Mouse (Mus musculus) midbrain, embryonic 15.5 days (tissue): ENCODE measurements at regions not wholly inside any gene's neighbourhood (a gene's known extent, or its start where the extent isn't known, plus 50 kb on each side); places are given as distances from the start of the nearest gene placed in this dataset.
A peak's percentile ranks its signal among the peaks of the same experiment; 100 is the strongest.

Source experiments
- ATAC-seq: fragments of 200-750 bp; cut with Nextera tagmentation; replicated peaks from 2 replicates; pipeline ENCODE4 v1.8.0; 2017; ENCODE audit warnings: moderate TSS enrichment
- H3K27ac ChIP-seq: fragments of 300-500 bp; sonication (generic); 2 replicates; pipeline ENCODE4 v1.5.1; 2015; ENCODE audit warnings: mild to moderate bottlenecking, inconsistent platforms
- H3K27me3 ChIP-seq: fragments of 300-500 bp; sonication (generic); replicated peaks from 2 replicates; pipeline ENCODE4 v1.6.1; 2015; ENCODE audit warnings: inconsistent platforms
- H3K36me3 ChIP-seq: fragments of 300-500 bp; sonication (generic); replicated peaks from 2 replicates; pipeline ENCODE4 v1.6.1; 2015; ENCODE audit warnings: inconsistent platforms
- H3K4me1 ChIP-seq: fragments of 300-500 bp; sonication (generic); 2 replicates; pipeline ENCODE4 v1.6.1; 2015; ENCODE audit warnings: inconsistent platforms
- H3K4me2 ChIP-seq: fragments of 300-500 bp; sonication (generic); 2 replicates; pipeline ENCODE4 v1.6.1; 2015; ENCODE audit warnings: inconsistent platforms, mild to moderate bottlenecking, moderate library complexity
- H3K4me3 ChIP-seq: fragments of 300-500 bp; sonication (generic); 2 replicates; pipeline ENCODE4 v1.5.1; 2015; ENCODE audit warnings: mild to moderate bottlenecking, inconsistent platforms
- H3K9ac ChIP-seq: fragments of 300-500 bp; sonication (generic); 2 replicates; pipeline ENCODE4 v1.6.1; 2015; ENCODE audit warnings: mild to moderate bottlenecking, inconsistent platforms
- H3K9me3 ChIP-seq: fragments of 300-500 bp; sonication (generic); 2 replicates; pipeline ENCODE4 v1.6.1; 2016; ENCODE audit warnings: inconsistent platforms
- WGBS: fragments of 180-500 bp; shearing (Covaris S2); methylation state at CpG from one replicate; pipeline ENCODE4 v1.1.7; 2015; ENCODE audit warnings: mixed read lengths; 5-methylcytosine and 5-hydroxymethylcytosine counted together

DNA sequence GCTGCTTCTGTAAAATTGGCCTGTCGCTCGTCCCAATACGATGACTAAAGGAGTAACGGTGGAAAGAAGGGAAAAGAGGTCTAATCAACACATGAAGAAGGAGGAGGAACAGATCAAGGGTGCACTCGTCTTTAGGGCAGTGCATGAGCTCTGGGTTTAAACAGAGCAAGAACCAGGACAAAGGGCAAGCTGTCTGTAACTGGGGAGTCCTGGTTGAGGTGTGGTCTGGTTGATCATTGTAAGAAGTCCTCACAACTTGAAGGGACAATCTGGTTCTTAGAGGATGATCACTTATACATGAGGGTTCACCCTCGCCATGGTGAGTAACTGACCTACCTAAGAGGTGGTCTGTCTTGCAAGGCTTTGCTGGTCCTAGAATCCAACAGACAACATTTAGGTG, 105.2 kb upstream of the Gls start:
- Histone ChIP-seq H3K9me3 (no peaks in the 10 kb centered on the region), H3K27me3 (no peaks in the 10 kb centered on the region), H3K4me3 (no peak overlapping the region), H3K27ac (no peak overlapping the region), H3K4me2 (no peak overlapping the region), H3K9ac (no peak overlapping the region), H3K4me1 (no peaks in the 10 kb centered on the region), H3K36me3 (no peaks in the 10 kb centered on the region)
- ATAC-seq, result no peak
- WGBS, result 84% methylated on average over 6 of the region's 6 CpGs

DNA sequence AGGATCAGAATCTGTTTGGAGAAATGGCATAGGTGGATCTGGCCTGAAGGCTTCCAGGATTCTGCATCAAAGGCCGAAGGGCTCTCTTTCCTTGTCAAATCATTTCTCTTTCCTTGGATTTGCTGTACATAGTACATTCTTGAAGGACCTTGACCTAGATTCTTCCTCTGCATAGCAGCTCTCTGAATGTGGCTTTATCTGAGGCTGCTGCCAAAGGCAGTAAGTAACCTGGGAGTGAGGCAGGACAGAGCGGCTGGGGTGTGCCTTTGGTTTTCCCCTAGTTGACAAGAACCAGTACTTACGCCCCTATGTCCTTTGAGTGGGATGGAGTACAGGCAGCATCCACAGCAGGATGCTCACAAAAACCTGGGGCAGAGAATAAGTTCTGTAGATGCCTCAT, 103.7 kb upstream of the Gls start:
- no peaks in the 10 kb centered on the region for H3K4me1 ChIP-seq
- 92% methylated on average over 3 of the region's 3 CpGs for WGBS
- H3K9ac ChIP-seq, result no peak overlapping the region
- H3K9me3 ChIP-seq, result no peaks in the 10 kb centered on the region
- H3K36me3 ChIP-seq, result no peaks in the 10 kb centered on the region
- H3K4me2 ChIP-seq, result no peak overlapping the region
- H3K4me3 ChIP-seq, result no peak overlapping the region
- no peak overlapping the region for H3K27ac ChIP-seq
- ATAC-seq, result no peak
- no peaks in the 10 kb centered on the region for H3K27me3 ChIP-seq

DNA sequence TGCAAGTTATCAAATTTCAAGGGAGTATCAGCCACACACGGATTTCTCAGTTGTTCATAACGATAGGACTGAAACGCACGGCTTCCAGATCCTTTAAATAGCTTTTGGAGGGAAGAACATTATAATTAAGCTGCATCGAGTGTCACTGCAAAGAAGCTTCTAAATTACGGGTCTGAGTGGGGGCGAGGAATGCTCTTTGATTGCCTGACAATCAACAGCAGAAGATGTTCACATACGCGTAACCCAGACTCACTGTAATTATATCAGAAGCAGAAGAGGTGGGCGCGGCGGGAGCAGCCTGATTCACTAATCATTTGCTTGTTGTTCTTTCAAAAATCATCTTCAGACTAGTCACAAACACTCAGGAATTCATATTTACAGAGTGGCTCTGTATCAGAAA, 99.0 kb upstream of the Gls start:
- WGBS, result 67% methylated on average over 12 of the region's 12 CpGs
- ATAC-seq, result peak; percentile 62; the same call in 1 of the 2 replicates
- no peak overlapping the region for H3K4me2 ChIP-seq

DNA sequence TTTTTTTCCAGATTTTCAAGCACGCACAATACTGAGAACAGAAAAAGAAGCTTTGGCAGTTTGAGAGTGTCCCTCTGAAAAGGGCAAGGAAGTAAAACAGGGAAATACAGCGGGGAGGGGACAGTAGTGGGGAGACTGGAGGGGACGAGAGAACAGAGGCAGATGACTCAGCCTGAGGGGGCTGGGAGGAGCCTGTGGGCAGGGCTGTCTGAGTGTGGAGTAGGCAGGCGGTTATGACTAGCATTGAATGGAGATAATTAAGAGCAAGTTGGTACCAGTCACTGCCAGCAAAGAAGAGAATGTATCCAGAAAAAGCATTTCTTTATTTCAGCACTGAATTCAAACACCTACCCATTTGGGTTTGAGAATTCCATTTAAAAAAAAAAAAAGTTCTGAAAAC, 98.4 kb upstream of the Gls start:
- Histone ChIP-seq H3K4me2 (no peak overlapping the region), H3K27ac (no peak overlapping the region)

More for the DNA sequence above, 99.0 kb upstream of the Gls start:
- Histone ChIP-seq H3K9me3 (no peaks in the 10 kb centered on the region), H3K27me3 (no peaks in the 10 kb centered on the region), H3K9ac (no peak overlapping the region), H3K4me3 (no peak overlapping the region), H3K4me1 (no peaks in the 10 kb centered on the region), H3K36me3 (no peaks in the 10 kb centered on the region), H3K27ac (no peak overlapping the region)

DNA sequence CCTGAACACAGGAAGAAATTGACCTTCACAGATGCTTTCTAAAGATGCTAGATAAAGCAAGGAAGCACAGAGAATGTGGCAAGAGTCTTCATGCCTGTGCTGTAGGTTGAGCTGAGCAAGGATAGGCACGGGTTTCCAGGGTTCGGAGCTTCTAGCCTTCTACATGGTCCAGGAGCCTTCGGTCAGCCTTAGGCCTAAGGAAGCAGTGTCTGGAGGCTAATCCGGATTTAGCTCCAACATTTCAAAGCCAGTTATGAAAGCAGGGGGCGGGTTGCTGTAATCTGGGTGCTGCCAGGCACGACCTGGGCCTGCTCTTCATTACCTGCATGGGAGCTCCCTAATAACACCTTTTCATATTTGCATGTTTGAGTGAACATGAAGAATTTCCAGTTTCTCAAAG, 97.5 kb upstream of the Gls start:
- Histone ChIP-seq H3K9me3 (no peaks in the 10 kb centered on the region), H3K36me3 (no peaks in the 10 kb centered on the region), H3K9ac (no peak overlapping the region), H3K27ac (no peak overlapping the region), H3K27me3 (no peaks in the 10 kb centered on the region), H3K4me2 (no peak overlapping the region), H3K4me1 (no peaks in the 10 kb centered on the region), H3K4me3 (no peak overlapping the region)
- 61% methylated on average over 6 of the region's 6 CpGs for WGBS
- no peak for ATAC-seq

More for the DNA sequence above, 98.4 kb upstream of the Gls start:
- Histone ChIP-seq H3K36me3 (no peaks in the 10 kb centered on the region), H3K9me3 (no peaks in the 10 kb centered on the region), H3K27me3 (no peaks in the 10 kb centered on the region), H3K4me3 (no peak overlapping the region), H3K9ac (no peak overlapping the region), H3K4me1 (no peaks in the 10 kb centered on the region)
- peak; percentile 60; the same call in 1 of the 2 replicates for ATAC-seq
- 55% methylated on average over 4 of the region's 4 CpGs for WGBS

DNA sequence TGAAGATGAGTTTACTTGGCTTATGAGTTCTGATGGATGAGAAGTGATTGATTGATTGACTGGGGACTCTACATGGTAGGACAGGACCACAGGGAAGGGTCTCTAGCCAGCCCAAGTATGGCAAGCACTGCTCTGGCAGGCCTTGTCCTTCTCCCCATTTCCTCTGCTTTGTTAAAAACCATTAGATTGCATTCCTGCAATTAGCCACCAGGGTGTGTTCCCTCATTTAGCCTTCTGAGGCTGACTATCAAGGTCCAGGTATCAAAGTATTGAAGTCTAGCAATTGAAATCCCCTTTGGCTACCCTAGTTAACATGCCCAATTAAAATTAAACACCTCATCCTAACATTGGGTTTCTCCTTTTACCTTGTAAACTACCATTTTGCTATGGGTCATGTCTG, 95.5 kb upstream of the Gls start:
- ATAC-seq, result no peak
- Histone ChIP-seq H3K36me3 (no peaks in the 10 kb centered on the region), H3K4me2 (no peak overlapping the region), H3K4me3 (no peak overlapping the region), H3K9ac (no peak overlapping the region), H3K4me1 (no peaks in the 10 kb centered on the region), H3K27ac (no peak overlapping the region), H3K27me3 (no peaks in the 10 kb centered on the region), H3K9me3 (no peaks in the 10 kb centered on the region)

DNA sequence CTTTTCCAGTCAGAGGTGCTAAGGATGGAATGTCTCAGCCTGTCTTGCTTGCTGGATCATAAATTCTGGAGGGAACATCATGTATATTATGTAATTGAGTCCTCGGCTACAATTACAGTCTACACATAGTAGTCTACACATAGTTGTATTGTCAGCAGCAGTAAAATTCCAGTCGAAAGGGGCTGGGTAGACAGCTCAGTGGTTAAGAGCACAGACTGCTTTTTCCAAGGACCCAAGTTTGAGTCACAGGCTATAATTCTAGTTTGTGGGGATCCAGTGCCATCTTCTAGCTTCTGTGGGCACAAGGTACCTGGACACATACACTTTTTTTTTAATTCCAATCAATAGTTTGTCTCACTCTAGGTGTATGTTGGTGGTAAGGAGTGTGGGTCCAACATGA, 91.3 kb upstream of the Gls start:
- Histone ChIP-seq H3K9me3 (no peaks in the 10 kb centered on the region), H3K4me2 (no peak overlapping the region), H3K9ac (no peak overlapping the region), H3K27ac (no peak overlapping the region), H3K4me1 (no peaks in the 10 kb centered on the region), H3K36me3 (no peaks in the 10 kb centered on the region), H3K27me3 (no peaks in the 10 kb centered on the region), H3K4me3 (no peak overlapping the region)
- ATAC-seq, result no peak
- 88% methylated on average over 2 of the region's 2 CpGs for WGBS

DNA sequence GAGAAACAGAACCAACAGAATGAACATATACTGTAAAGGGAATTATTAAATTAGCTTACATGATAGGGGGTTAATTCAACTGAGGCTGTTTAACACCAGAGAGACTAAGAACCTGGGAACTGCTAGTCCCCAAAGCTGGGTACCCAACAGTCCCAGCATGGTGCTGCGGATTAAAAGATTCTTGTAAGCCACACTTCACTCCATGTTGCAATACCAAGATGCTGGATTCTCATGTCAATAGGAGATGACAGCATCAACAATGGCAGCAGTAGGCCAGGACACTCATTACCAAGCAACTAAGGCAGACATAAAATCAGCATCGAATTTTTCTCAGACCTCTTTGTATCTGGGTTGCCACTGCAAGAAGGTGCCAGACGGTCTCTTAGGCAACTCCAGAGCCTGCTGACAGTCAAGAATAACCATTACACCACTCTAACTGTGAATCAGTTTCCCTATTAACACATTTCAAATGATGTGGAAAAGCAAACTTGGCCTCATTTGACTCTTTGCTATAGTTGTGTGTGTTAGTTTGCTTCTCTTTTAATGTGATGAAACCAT, 79.1 kb upstream of the Gls start:
- no peak for ATAC-seq
- no peak overlapping the region for H3K4me2 ChIP-seq
- H3K9ac ChIP-seq, result no peak overlapping the region
- WGBS, result 60% methylated on average over 3 of the region's 3 CpGs
- H3K9me3 ChIP-seq, result no peaks in the 10 kb centered on the region
- H3K27me3 ChIP-seq, result no peaks in the 10 kb centered on the region
- peaks cover under 1% of the 10 kb centered on the region; the same call in 1 of the 2 replicates for H3K4me1 ChIP-seq
- no peak overlapping the region for H3K27ac ChIP-seq
- H3K36me3 ChIP-seq, result no peaks in the 10 kb centered on the region
- no peak overlapping the region for H3K4me3 ChIP-seq

DNA sequence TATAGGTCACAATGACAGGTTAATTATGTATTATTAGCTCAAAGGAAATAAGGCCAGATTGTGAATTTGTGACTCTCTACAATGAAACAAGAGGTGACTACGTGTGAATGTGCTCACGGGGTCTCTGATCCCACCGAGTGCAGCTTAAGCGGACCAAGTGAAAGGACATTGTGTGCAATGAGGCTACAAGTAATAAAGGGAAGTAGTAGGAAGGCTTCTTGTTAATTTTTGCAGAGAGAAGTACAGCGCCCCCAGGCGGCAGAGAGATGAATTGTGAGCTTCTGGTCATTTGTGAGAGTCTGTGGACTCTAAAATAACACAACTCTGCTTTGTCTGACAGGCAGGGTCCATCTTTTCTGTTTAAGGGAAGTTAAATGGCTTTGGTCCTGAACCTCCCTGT, 73.9 kb upstream of the Gls start:
- H3K4me2 ChIP-seq, result no peak overlapping the region
- no peaks in the 10 kb centered on the region for H3K36me3 ChIP-seq
- H3K4me3 ChIP-seq, result no peak overlapping the region
- no peaks in the 10 kb centered on the region for H3K9me3 ChIP-seq
- H3K9ac ChIP-seq, result no peak overlapping the region
- H3K27ac ChIP-seq, result 0 out of 2 replicates have a peak overlapping the region, but pooled peaks have one; percentile 21
- H3K27me3 ChIP-seq, result no peaks in the 10 kb centered on the region
- WGBS, result 40% methylated on average over 6 of the region's 6 CpGs
- peak; percentile 38; the same call in 1 of the 2 replicates for ATAC-seq
- H3K4me1 ChIP-seq, result peaks cover 15% of the 10 kb centered on the region

DNA sequence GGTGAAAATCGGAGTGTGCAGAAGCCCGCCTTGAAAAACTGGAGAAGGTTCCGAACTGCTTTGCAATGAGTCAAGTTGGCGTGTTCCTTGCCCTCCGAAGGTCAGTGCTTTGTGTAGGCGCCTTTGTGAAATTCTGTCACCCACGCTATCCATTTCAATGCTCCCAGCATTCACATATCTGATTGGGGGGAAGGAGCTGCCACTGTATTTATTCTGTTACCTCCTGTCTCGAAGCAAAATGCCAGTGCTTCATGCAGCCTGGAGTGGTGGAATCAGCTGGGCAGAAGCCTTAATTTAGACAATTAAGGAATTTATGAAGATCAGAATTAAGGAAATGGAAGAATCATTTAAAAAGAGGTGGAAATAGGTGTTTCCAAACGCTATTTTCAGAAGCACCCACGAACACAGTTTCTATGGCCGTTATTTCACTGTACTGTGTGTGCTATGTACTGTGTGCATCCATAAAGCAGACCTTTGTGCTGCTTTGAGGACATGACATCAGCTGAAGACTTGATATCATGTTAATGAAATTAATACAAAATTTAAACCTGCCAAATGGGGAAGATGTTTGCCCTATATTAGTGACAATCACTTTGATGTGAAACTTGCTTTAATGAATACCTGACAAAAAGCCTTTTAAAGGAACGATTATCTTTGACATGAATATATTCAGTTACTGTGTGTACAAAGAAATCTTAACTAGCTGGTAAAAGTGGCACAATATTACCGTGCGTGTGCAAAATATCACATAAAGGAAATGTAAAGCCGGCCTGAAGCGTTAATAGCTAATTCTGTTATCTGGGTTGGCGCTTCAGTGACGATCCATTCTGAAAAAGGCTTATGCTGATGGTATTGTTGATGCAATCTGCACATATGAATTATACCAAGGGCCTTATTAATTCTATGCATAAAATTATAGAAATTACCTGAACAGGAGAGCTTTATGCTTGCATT, 72.9 kb upstream of the Gls start:
- WGBS, result 54% methylated on average over 18 of the region's 18 CpGs
- ATAC-seq, result peak; percentile 81
- no peak overlapping the region for H3K4me2 ChIP-seq

DNA sequence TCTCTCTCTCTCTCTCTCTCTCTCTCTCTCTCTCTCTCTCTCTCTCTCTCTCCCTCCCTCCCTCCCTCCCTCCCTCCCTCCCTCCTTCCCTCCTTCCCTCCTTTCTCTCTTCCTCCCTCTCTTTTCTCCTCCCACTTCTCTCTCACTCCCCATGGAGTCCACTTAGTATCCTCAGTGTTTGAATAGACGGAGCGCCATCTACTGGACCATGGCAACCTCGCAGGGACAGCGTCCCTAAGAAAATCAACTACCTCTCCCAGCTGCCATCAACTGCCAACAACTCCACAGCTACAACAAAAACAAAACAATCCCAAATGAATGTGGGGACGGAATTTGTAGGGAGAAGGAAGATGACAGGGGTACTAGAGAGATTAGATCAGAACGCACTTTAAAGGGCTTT, 69.5 kb upstream of the Gls start:
- H3K4me2 ChIP-seq, result no peak overlapping the region
- H3K27me3 ChIP-seq, result no peaks in the 10 kb centered on the region
- ATAC-seq, result no peak
- H3K9ac ChIP-seq, result no peak overlapping the region
- no peak overlapping the region for H3K27ac ChIP-seq
- no peaks in the 10 kb centered on the region for H3K9me3 ChIP-seq
- peaks cover 15% of the 10 kb centered on the region for H3K4me1 ChIP-seq
- no peak overlapping the region for H3K4me3 ChIP-seq
- no peaks in the 10 kb centered on the region for H3K36me3 ChIP-seq
- 7% methylated on average over 6 of the region's 6 CpGs for WGBS

More for the DNA sequence above, 72.9 kb upstream of the Gls start:
- Histone ChIP-seq H3K9ac (no peak overlapping the region), H3K4me3 (no peak overlapping the region), H3K27me3 (no peaks in the 10 kb centered on the region), H3K9me3 (no peaks in the 10 kb centered on the region), H3K36me3 (no peaks in the 10 kb centered on the region), H3K27ac (peak overlapping the region; percentile 65), H3K4me1 (peaks cover 15% of the 10 kb centered on the region)

DNA sequence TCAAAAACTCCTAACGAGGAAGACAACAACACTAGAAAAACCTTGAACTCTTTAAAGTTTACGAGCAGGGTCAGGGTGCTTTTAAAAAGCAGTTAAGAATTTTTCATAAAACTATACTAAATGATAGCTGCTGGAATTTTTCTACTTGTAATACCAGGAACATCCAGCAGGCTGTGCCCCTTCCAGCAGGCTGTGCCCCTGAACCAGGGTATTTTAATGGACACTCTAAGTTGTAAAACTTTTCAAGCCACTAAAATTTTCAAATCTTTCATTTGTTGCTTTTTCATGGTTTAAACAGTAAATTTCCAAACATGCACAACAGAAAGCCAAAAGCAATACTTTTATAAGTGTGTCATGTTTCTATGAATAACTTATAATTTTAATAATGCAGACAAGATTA, 68.2 kb upstream of the Gls start:
- no peaks in the 10 kb centered on the region for H3K9me3 ChIP-seq
- no peak overlapping the region for H3K4me3 ChIP-seq
- ATAC-seq, result no peak
- no peaks in the 10 kb centered on the region for H3K36me3 ChIP-seq
- H3K27me3 ChIP-seq, result no peaks in the 10 kb centered on the region
- WGBS, result 61% methylated on average over 2 of the region's 2 CpGs
- H3K27ac ChIP-seq, result no peak overlapping the region
- H3K4me2 ChIP-seq, result no peak overlapping the region
- peaks cover 6% of the 10 kb centered on the region for H3K4me1 ChIP-seq
- no peak overlapping the region for H3K9ac ChIP-seq

DNA sequence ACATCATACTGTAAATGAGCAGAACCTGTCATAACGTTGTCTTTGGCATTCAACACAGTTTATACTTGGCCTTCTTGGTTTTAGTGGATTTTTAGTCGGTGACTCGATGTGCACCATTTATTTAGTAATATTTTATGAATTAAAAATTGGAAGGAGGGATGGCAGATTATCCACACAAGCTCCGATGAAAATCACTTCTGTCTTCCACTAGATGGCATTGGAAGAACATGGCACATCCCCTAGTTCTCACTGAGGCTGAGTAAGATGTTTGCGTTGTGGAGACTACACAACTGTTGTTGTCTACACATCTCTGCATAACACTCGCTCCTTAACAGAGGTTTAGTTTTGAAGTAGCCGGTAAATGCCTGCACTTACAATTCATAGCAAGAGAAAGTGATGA, 66.5 kb upstream of the Gls start:
- Histone ChIP-seq H3K27ac (no peak overlapping the region), H3K4me3 (no peak overlapping the region), H3K4me1 (no peaks in the 10 kb centered on the region), H3K9ac (no peak overlapping the region), H3K9me3 (no peaks in the 10 kb centered on the region), H3K27me3 (no peaks in the 10 kb centered on the region), H3K36me3 (no peaks in the 10 kb centered on the region), H3K4me2 (no peak overlapping the region)
- peak; percentile 83 for ATAC-seq
- 69% methylated on average over 7 of the region's 7 CpGs for WGBS
